Mouse (Mus musculus): ENCODE data around the gene Slmap.

The Slmap gene

DNA sequence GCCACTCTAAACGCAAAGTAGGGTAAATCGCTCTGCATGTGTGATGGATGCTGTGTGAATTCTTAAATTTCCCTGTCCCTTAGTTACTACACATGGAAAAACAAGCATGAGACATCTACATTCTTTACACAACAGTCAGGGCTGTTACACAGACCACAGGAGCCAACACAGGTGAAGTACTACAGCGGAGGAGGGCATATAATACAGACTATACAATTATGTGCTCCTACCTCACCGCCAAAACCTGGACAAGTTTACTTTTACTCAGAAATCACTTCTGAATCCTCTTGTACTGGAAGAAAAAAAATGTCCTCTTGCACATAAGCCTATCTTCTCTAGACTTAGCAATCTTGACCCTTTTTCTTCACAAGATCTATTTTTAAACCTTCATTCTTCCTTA, 66.8 kb downstream of the Slmap start:
- DNase-seq (ENCODE audit: low spot score), result no peak

DNA sequence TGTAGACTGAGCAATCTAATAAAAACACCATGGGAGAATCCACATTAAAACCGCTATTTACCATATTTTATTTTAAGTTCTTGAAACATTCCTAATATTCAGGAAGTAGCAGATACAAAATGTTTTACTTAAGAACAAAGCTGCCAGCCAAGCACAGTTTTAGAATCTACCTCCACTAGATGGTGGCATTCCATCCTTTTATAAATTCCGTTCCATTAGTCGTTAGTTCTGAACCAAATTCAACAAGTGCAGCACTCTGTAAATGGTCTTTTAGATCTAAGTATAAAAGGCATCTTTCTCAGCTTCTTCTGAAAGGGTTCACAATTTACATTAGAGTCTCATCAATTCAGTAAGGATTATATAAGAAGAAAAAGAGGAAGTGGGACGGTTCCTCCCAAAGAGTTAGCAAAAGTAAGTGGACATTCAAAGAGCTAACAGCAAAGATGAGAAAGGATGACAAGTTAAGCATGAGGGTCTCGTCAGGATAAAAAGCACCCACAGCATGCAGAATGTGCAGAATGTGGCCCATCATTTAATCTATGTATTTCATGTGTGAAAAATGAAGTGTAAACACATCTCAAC, 68.1 kb downstream of the Slmap start:
- DNase-seq (ENCODE audit: low spot score), result no peak

DNA sequence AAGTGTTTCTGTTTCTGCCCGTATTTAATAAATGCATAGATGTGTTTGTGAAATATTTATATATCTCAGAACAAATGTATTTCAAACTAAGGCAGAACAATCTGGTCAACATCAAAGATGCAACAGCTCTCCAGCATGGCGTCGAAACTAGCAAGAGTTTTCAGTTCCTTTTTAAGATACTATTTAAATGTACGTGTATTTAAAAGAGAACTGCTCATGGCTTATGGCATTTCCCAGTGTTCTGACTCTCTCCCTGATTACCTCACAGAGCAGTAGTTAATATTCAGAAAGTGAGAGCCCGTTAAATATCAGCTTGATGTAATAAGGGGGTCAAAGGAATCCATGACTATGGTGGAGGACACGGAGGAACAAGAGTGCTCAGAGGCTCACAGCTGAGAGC, 68.8 kb downstream of the Slmap start:
- no peak for DNase-seq (ENCODE audit: low spot score)

DNA sequence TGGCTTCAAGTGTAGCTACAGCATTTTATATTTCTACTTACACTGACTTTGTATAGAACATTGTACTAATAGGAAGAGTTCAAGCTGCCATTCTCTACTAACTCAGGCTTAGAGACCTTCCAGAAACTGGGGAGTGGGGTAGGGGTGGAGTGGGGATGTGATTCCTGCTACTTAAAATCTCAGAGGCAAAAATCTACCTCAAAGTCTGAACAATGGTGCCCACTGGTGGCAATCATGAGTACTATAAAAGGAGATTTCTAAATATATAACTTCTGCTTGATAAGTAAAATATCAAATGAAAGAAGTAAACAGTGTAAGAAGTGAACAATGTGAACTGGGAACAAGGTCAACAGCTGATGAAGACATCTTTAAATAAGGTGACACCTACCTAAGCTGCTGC, 75.2 kb downstream of the Slmap start:
- no peak for DNase-seq (ENCODE audit: low spot score)

DNA sequence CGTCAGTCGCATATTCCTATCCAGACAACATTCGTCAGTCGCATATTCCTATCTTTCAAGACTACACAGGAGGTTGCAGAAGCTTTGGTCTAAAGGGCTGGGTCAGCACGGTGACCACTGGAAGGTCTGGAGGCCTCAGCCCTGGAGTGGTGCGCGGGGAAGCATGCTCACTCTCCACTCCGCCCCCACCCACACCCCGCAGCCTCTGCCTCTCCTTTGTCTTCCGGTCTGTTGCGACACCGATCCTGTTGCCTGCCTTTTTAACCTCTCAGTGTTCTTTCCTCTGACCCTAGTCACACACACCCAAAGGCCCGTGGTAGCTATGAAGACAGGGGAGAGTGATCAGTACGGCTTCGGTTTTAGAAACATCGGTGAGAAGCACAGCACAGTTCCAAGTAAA, 79.9 kb downstream of the Slmap start:
- DNase-seq (ENCODE audit: low spot score), result no peak

DNA sequence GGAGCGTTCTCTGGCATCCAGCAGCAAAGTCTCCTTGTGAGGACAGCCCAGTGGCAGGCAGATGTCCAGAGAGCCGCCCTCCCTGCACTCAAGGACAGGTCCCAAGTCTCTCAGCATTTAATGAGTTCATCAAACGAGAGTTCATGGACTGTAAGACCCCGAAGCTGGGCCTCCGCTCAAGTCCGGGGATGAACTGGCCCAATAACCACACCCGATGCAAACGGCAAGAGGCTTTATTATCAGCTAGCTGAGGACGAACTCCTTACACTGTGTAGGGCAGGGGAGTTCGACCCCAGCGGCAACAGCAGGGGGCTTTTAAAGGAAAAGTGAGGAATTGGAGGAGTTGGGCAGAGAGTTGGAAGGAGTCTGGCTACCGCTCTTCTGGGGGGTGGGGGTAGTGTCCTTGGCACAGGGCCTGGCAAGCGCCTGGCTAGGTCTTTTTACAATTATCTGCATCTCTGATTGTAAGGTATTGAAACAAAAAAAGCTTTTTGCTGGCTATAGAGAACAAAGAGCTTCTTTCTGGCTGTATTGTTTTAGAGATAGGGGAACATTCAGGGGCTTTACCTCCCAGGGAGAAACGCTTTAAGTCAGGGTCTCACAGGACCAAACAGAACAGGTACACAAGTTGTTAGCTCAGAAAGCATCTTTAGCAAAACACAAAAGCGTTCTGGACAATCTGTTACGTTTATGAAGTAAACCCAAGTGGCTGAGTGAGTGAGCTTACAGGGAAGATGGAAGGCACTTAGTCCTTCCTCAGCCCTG, 84.5 kb downstream of the Slmap start:
- no peak for DNase-seq (ENCODE audit: low spot score)

DNA sequence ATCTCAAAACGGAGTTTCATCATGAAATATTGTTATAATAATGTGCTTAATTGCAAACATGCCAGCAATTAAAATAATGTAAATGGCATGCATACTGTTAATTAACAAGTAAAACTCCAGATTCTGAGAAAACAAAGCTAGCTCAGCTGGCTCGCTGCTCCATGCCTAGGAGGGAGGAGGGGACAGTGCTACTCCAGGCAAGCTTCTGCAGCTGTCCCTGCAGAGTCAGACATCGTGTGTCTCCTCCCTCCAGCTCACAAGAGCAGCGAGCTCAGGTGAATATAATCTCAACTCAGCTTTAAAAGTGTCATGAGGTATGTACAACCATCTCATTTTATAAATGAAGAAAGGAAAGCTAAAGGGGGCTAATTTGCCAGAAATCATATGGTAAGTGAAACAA, 86.2 kb downstream of the Slmap start:
- DNase-seq (ENCODE audit: low spot score), result no peak

DNA sequence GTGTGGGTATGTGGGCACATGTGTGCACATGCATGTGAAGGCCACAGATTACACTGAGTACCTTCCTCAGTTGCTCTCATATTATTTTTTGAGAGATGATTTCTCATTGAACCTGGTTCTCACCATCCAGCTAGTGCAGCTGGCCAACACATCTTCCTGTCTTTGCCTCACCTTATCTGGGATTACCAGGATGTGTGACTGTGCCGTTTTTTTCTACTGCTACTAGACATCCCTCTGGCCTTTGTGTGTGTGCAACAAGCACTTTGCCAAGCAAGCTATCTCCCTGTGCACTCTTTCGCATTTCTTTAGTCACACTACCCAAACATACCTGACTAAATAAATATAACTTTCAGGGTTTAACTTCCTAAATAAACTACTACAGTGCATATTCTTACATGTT, 87.5 kb downstream of the Slmap start:
- no peak for DNase-seq (ENCODE audit: low spot score)

DNA sequence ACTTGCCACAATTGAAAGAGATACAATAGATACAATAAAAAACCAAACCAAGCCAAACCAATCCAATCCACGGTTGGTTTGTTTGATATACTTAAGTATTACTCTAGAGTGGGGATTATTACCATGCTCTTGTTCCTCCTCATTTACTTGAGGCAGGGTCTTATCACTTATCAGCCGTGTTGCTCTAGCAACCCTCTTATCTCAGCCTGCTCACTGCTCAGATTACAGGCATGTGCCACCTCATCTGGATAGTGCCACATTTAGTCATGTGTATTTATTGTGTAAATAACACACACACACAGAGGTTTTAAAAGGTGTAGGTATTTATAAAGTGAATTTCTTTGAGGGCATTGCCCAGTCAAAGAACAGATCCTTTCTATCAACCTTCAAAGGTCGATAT, 88.2 kb downstream of the Slmap start:
- no peak for DNase-seq (ENCODE audit: low spot score)

DNA sequence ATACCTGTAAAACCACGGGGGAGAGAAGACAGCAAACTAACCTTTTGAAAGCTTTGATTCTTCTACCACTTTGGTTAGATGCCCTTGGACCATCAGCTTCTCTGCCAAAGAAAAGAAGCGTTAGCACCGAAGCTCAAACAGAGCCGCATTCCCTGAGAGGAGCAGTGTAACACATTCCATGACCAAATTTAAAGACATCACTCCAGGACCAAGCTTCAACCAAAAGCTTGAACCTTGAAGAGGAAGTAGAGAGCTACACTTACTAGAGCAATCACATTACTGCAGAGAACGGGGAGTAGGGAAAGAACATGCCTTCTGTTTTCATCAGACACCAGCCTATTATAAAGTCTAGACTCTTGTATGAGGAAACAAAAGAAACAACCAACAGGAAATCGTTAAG, 92.2 kb downstream of the Slmap start:
- DNase-seq (ENCODE audit: low spot score), result no peak

DNA sequence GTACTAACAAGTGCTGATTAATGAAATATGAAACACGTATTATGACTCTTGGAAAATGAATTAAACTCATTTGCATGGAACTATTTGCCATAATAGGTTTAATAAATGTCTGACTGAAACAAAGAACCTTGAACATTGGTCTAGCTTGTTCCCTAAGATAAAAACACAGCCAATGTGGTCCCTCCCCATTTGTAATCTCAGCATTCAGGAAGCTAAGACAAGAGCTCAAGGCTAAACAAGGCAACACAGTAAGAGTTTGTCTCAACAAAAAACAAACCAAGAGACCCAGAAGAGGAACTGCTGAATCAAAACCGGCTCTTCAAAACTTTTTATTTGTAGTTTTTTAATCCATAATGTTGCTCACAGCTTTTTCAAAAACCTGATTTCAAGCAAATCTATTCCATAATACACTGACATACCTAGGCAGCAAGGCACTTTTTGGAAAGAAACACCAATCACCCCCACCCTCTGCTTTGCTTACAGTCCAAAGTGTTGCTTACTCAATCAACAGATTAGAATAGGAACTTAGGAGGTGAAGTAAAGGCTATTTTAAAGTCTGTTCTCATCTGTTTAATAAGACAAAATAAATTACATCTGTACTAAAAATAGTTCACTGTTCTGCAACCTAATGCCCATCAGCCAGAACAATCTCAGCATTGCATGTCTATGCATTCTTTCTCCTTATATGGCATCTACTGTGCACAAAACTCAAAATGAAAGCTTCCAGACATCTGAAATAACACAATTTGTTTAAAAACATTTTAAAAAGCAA, 93.5 kb downstream of the Slmap start:
- DNase-seq (ENCODE audit: low spot score), result no peak

DNA sequence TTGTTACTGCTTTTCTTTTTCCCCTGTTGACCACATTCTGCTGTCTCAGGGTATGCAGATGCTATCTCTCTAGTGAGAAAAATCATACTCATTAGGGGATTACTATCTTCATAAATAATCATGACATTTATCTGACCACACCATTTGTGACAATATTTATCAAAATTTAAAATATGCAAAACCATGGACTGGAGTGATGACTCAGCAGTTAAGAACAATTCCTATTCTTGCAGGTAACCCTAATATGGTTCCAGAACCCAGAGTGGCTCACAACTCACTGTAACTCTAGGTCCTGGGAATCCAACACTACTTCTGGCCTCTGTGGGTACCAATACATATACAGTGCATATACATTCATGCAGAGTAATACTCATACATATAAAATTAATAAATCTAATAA, 94.7 kb downstream of the Slmap start:
- no peak for DNase-seq (ENCODE audit: low spot score)

DNA sequence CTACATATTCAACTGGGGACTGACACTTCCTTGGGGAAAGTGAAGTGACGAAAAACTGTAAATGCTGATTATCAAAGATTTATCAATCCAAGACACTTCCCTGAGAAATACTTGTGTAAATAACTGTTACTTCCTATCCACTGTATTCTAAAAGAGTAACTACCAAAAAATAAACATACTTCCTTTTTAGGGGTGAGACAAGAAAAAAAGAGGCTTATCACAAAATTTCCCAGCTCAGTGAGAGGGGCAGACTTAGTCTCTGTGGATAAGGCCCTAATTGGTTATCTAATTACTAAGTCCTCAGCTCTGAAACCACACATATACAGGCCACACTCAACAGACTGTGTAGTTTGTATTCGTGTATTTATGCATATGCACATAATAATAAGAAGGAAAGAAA, 97.0 kb downstream of the Slmap start:
- no peak for DNase-seq (ENCODE audit: low spot score)

DNA sequence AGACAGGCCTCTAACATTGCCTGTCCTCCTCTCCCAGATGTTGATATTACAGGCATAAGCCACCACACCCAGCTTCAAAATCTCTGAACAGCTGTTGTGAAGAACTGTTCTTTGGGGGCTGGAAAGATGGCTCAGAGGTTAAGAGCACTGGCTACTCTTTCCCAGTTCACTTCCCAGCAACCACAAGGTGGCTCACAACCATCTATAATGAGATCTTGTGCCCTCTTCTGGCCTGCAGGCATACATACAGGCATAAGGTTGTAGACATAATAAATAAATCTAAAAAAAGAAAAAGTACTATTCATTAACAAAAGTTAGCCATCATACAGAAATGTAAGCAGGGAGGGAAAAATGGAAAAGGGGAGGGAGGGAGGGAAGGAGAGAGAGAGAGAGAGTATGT, 98.4 kb downstream of the Slmap start:
- no peak for DNase-seq (ENCODE audit: low spot score)

DNA sequence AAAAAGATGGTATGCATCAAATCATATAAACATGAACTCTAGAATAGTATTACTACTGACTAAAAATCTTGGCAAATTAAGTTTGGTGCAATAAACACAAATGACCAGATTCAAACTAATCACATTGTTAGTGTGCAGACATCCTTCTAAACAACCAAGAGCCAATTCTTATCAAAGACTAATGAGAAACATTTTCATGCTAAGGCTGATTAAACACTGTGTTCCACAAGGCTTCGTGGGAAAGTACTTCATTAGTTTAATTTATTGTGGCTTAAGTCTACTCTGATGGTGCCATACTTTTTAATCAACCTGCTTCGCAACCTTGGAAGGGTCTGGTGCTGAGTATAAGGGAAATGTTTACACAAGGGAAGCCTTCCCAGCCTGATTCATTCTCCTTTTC, 102.4 kb downstream of the Slmap start:
- DNase-seq (ENCODE audit: low spot score), result no peak

DNA sequence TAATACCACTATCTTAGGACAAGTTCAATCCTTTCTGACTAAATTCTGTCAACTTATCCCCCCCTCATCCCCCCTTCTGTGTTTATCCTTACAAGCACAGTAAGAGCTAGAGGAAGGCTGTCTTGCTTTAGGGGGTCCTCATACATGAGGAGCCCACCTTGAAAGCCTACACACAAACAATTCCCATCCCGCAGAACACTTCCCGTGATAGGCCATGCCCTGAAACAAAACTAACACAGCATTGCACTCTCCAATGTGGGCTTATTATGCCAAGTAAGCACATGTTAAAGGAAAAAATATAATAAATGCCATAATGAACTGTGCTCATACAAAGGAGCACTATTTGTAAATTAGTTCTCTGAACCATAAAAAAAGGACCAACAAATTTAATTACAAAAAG, 102.8 kb downstream of the Slmap start:
- no peak for DNase-seq (ENCODE audit: low spot score)

DNA sequence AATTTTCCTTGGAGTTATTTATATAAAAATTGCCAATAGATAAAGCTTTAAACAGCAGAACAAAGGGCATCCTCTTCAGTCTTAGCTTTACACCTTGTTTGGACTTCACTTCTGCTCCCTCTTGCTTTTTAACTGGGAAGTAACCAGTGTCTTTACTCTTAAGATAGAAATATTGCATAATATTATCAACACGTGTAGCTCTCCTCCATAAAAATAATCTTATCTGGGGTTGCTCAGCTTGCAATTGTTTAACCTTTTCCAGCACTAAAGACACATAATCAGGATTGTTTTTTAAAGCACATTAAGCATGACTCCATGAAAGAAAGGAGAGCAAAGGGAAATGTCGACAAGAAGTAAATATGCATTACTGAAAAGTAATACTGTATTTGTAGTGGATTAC, 114.5 kb downstream of the Slmap start:
- no peak for DNase-seq (ENCODE audit: low spot score)

DNA sequence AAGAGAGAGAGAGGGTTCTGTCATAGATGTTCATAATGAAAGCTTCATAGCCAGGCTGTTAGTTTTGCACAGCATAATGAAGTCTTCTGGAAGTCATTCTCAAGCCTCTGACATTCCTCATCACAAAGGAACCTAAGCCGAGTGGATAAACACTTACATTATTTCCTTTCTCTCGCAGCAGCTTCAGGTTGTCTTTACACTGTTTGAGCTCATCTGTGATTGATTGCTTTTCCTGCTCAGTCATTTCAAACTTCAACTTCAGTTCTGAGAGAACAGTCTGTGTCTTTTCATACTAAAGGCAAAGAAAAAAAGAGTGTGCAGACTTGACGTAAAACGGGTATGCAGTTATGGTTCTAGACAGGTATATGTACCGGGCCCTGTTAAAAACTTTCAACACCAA, 116.8 kb downstream of the Slmap start:
- DNase-seq (ENCODE audit: low spot score), result no peak

DNA sequence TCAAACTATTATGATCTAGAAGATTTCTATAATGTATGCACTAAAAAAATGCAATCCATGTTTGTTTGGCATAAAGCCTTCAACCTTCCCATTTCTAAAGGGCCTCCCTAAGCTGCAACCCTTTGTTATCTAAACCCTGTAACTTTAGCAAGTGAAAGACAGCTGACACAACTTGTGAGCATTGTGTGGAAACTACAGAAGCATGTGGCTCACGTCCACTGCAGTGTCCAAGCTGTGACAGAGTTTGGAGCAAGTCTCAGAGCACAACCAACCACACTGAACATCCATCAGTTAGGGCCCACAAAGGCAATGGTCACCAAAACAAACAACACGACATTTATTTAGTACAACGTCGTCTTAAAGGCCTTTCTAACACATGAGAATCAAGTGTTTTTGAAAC, 117.6 kb downstream of the Slmap start:
- DNase-seq (ENCODE audit: low spot score), result no peak

DNA sequence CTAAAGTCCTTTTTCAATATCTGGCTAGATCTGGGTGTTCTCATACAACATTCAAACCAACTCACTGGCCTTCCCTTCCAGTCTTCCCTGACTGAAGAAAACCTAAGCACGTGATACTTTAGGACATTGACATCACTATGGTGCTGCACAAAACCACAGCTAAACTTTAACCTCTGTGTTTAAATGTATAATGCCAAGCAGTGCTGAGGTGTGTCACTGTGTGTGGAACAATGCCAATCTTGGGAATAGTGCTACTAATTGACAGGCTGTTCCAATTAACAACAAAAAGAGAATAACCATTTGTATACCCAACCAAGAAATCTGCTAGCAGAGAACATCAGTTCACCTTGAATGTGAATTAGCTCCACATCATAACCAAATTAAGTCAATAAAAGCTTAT, 121.2 kb downstream of the Slmap start:
- no peak for DNase-seq (ENCODE audit: low spot score)

DNA sequence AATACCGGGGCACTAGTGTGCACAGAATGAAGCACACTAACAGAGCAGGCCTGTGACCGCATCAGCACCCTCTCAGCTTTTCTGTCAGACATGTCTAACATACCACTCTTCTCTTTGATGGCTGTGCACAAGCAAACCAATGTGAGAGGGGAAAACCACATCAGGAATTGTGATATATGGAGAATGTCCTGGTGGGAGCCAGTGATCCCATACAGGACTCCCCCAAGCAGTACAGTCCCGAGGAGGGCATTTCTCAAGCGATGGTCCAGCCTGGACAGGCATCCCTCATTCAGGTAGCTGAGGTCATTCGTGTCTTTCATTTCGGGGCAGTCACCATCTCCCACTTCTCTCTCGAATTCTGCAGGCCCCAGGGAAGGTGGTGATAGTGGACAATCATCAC, 128.0 kb downstream of the Slmap start:
- no peak for DNase-seq (ENCODE audit: low spot score)

DNA sequence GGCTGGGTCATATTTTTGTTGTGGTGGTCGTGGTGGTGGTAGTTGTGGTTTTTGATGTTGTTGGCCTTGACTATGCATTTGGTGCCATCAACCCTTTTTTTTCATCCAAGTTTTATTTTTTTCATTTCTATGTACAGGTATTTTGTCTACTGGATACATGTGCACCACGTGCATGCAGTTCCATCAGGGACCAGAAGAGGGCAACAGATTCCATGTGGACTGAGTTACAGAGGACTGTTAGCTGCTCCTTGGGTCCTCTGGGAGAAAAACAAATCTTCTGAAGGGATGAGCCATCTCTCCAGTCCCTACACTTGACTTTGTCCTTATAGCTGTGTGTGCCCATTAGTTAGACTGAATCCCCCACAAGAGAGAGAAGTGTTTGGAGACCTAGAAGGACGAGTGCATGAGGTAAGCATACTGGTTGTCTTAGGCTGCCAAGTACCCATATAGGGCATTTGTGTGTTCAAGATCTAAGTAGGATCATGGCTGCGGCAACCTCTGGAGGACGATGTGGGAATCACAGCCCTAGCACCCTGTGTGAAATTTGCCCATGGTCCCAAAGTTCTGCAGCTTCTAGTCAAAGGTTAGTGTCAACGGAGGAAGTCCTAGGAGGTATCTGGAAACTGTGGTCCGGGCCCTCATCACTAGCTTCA, 136.1 kb downstream of the Slmap start:
- no peak for DNase-seq (ENCODE audit: low spot score)

DNA sequence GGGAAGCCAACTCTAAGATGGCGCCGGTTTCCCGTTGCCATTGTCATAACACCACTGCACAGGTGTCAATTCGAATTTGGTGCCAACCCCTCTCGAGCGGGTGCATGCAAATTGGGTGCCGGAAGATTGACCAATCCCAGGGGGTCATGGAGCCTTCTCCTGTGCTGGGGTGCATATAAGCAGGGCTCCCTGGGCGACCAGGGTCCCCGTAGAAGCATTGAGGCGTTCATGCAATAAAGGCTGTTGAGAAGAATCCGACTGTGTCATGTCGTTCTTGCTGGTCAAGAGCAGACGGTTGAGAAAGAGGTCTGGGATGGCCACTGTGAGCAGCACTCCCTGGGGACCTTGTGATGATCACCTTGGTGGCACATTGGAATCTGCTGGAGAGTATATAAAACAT, 142.9 kb downstream of the Slmap start:
- no peak for DNase-seq (ENCODE audit: low spot score)

Measured in spleen, adult 12 weeks (tissue).